Mouse (Mus musculus): ENCODE measurements at regions not wholly inside any gene's neighbourhood (a gene's known extent, or its start where the extent isn't known, plus 50 kb on each side); places are given as distances from the start of the nearest gene placed in this dataset.

DNA sequence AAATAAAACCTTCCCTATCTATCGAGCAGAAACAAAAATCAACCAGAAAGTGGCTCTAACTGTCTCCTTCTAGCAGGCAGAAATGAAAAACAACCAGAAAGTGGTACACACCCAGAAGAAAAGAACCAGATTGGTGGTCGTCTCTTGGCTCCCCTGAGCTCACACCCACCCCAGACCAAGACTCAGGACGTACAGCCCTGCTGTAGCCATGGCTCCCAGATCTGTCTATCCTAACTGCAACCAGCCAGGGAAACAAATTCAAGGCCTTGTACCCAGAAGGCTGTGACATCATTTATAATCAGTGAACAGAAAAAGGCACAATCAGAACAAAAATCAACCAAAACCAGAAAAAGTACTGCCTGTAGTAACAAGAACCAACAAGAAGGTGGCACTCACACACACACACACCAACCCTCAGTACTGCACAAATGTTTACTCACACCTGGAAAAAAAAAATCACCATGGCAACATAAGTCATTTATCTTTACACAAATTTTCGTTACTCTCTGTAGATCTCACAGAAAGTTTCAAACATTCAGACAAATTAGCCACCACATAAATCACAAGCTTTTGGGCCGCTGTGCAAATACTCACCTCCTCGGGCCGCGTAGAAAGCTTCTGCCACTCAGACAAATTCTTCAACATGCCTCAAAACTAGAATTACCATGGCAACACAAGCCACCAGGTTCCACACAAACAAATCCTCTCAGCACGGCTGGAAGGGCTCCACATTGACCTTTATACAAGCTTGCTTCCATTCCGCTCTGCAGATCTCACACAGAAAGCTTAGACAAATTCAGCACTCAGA lies 85.1 kb upstream of the Smlr1 start:
- 31% methylated on average over 10 of the region's 10 CpGs for WGBS
- H3K9me3 ChIP-seq (ENCODE audit: control insufficient read depth, low read length), result no peaks in the 10 kb centered on the region
- H3K4me2 ChIP-seq, result peak overlapping the region; percentile 15; the same call in 1 of the 2 replicates
- H3K27me3 ChIP-seq (ENCODE audit: control insufficient read depth, insufficient read depth, low read length), result no peaks in the 10 kb centered on the region
- no peak overlapping the region for H3K27ac ChIP-seq (ENCODE audit: low read depth, low read length)
- peaks cover 8% of the 10 kb centered on the region; the same call in 1 of the 2 replicates for H3K4me1 ChIP-seq (ENCODE audit: control insufficient read depth, insufficient read depth, low read length)
- ATAC-seq (ENCODE audit: low FRiP score) (peak; percentile 79), DNase-seq (ENCODE audit: low spot score, missing footprints) (peak; percentile 91)
- H3K9ac ChIP-seq (ENCODE audit: low read length), result no peak overlapping the region
- no peaks in the 10 kb centered on the region for H3K36me3 ChIP-seq (ENCODE audit: control insufficient read depth, insufficient read depth, low read length)
- no peak overlapping the region for H3K4me3 ChIP-seq (ENCODE audit: low read depth, low read length)

DNA sequence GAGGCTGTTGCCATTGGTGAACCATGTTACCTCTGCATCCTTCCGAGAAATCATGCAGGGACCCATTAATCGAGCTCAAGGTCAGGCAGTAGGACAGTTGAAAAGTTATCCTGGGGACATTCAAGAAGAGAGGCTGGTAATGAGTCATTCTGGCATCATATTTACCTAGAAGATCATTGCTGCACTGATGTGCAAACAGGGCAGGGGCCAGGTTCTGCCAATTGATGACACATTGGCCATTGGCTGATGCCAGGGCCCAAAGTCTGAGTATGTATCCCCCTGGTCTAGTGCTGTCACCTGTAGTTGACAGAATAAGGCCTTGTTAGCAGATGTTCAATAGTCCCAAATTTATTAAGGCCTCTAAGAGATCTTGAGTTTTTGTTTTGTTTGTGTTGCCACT lies 83.6 kb upstream of the Smlr1 start:
- no peaks in the 10 kb centered on the region for H3K36me3 ChIP-seq (ENCODE audit: control insufficient read depth, insufficient read depth, low read length)
- H3K27ac ChIP-seq (ENCODE audit: low read depth, low read length), result no peak overlapping the region
- no peaks in the 10 kb centered on the region for H3K27me3 ChIP-seq (ENCODE audit: control insufficient read depth, insufficient read depth, low read length)
- no peaks in the 10 kb centered on the region for H3K9me3 ChIP-seq (ENCODE audit: control insufficient read depth, low read length)
- 91% methylated on average over 2 of the region's 2 CpGs for WGBS
- H3K9ac ChIP-seq (ENCODE audit: low read length), result no peak overlapping the region
- H3K4me3 ChIP-seq (ENCODE audit: low read depth, low read length), result no peak overlapping the region
- H3K4me2 ChIP-seq, result no peak overlapping the region
- ATAC-seq (ENCODE audit: low FRiP score) (no peak), DNase-seq (ENCODE audit: low spot score, missing footprints) (no peak)
- H3K4me1 ChIP-seq (ENCODE audit: control insufficient read depth, insufficient read depth, low read length), result peaks cover 8% of the 10 kb centered on the region; the same call in 1 of the 2 replicates

DNA sequence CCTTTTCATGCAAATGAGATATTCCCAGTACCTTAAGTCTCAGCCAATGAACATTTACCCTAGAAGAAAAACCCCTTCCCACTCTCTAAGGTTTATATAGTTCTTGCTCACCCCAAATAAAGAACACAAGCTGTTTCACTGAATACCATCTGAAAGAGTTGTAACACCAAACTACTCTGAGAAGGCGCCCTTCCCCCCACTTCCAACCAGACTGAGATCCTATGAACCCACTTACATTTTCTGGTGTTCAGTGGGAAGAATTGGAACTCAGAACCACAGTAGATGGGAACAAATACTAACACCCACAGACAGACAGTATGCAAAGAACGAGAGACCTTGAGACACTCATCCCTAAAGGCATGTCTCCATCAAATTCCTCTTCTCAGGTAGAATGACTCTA lies 65.4 kb upstream of the Smlr1 start:
- Histone ChIP-seq H3K27me3 (ENCODE audit: control insufficient read depth, insufficient read depth, low read length) (no peaks in the 10 kb centered on the region), H3K4me2 (no peak overlapping the region), H3K4me3 (ENCODE audit: low read depth, low read length) (no peak overlapping the region), H3K4me1 (ENCODE audit: control insufficient read depth, insufficient read depth, low read length) (no peaks in the 10 kb centered on the region), H3K36me3 (ENCODE audit: control insufficient read depth, insufficient read depth, low read length) (no peaks in the 10 kb centered on the region), H3K27ac (ENCODE audit: low read depth, low read length) (no peak overlapping the region), H3K9ac (ENCODE audit: low read length) (no peak overlapping the region), H3K9me3 (ENCODE audit: control insufficient read depth, low read length) (no peaks in the 10 kb centered on the region)
- 93% methylated on average over 2 of the region's 2 CpGs for WGBS
- ATAC-seq (ENCODE audit: low FRiP score), result no peak
- DNase-seq (ENCODE audit: low spot score, missing footprints), result no peak

DNA sequence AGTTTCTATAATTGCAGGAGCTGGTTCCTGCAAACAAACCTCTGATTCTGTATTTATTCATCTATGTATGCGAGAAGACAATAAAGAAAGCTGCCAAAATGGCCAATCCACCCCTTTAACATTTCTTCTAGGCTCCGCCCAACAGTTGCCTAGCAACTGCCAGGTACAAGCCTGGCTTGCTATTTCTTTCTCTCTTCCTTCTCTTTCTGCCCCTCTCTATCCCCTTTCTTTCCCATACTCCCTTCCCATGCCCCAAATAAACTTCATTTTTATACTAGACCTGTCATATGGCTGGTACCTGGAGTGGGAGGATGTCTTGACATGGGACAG lies 53.2 kb upstream of the Smlr1 start:
- no peak overlapping the region for H3K4me3 ChIP-seq (ENCODE audit: low read depth, low read length)
- H3K36me3 ChIP-seq (ENCODE audit: control insufficient read depth, insufficient read depth, low read length), result no peaks in the 10 kb centered on the region
- no peak for DNase-seq (ENCODE audit: low spot score, missing footprints)
- 91% methylated on average over 2 of the region's 2 CpGs for WGBS
- no peaks in the 10 kb centered on the region for H3K9me3 ChIP-seq (ENCODE audit: control insufficient read depth, low read length)
- H3K4me1 ChIP-seq (ENCODE audit: control insufficient read depth, insufficient read depth, low read length), result no peaks in the 10 kb centered on the region
- no peak overlapping the region for H3K27ac ChIP-seq (ENCODE audit: low read depth, low read length)
- H3K27me3 ChIP-seq (ENCODE audit: control insufficient read depth, insufficient read depth, low read length), result no peaks in the 10 kb centered on the region
- no peak overlapping the region for H3K4me2 ChIP-seq
- ATAC-seq (ENCODE audit: low FRiP score), result no peak
- H3K9ac ChIP-seq (ENCODE audit: low read length), result no peak overlapping the region

DNA sequence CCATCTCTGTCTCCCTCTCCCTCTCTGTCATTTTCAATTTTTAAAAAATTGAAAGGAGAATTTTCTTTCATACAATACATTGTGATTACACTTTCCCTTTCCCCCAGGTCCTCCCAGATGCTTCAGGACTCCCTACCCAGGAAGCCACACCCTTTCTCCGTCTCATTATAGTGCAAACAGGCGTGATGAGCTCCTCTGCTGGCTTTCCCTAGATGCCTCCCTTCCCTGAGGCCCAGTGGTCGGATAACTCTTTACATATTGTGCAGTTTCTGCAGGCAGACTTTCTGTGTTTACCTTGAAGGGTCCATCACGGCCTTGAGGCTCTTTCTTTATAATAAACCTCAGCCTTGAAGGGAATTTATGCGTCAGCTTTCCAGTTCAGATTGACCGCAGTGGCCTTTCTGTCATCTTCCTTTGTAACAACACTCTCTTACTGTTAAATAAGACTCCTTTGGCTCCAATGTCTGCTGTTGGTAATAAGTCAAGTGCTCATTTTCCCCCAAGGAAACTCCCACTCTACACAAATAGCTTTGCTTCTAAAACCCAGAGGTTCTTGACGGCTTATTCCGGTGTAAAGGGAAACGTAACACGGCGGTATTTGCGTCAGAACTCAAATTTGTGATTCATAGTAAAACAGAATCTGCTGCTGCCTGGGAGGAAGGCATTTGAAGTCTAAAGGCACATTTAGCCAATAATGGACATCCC lies 52.7 kb upstream of the Smlr1 start:
- Histone ChIP-seq H3K9me3 (ENCODE audit: control insufficient read depth, low read length) (no peaks in the 10 kb centered on the region), H3K9ac (ENCODE audit: low read length) (no peak overlapping the region), H3K27ac (ENCODE audit: low read depth, low read length) (no peak overlapping the region), H3K4me3 (ENCODE audit: low read depth, low read length) (no peak overlapping the region), H3K4me1 (ENCODE audit: control insufficient read depth, insufficient read depth, low read length) (no peaks in the 10 kb centered on the region), H3K36me3 (ENCODE audit: control insufficient read depth, insufficient read depth, low read length) (no peaks in the 10 kb centered on the region), H3K27me3 (ENCODE audit: control insufficient read depth, insufficient read depth, low read length) (no peaks in the 10 kb centered on the region), H3K4me2 (no peak overlapping the region)
- DNase-seq (ENCODE audit: low spot score, missing footprints) (no peak), ATAC-seq (ENCODE audit: low FRiP score) (no peak)
- WGBS, result 88% methylated on average over 12 of the region's 12 CpGs

Measured in midbrain, embryonic 11.5 days (tissue).